Mouse (Mus musculus) heart, postnatal 4 days (tissue): ENCODE results near the gene Pate3. TPM values are rescaled to one million over a fixed set of nuclear protein-coding genes. Genes with fewer than 3 reads are reported as not detected.
"Not testable (repeated sequence)": the region's sequence is repeated elsewhere in the genome, so short reads cannot be mapped to it uniquely, and the experiment has no call there.

Source experiments
- DNase-seq: peaks from one replicate; pipeline ENCODE4 v3.0.0; 2021
- total RNA-seq, 2 experiments: library from RNA; stranded (reverse); gene quantifications; 2 replicates each; pipeline ENCODE4 v1.2.3; 2021

Gene Pate3
- not detected for total RNA-seq

GRCm38 (mm10) chr9:35648102-35648501, at the start of gene Pate3:
Gene Pate3 (minus strand): TSS chr9:35648202.
- no peak for DNase-seq

DNA sequence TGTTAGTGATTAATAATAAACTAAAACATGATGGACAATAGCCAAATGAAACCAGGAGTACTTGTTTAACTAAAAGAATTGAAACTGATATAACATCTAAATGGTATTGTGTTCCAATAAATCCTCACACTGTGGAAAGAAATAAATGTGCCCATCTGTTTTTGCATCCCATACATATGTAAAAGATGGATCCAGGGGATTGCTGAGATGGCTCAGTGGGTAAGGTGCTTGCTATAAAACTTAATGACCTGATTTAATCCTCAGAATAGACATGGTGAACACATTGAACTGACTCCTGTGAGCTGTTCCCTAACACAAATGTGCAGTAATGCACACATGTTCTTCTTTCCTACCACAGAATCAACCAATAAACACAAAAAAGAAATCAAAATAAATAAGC, 43.9 kb upstream of the Pate3 start:
- no peak for DNase-seq

DNA sequence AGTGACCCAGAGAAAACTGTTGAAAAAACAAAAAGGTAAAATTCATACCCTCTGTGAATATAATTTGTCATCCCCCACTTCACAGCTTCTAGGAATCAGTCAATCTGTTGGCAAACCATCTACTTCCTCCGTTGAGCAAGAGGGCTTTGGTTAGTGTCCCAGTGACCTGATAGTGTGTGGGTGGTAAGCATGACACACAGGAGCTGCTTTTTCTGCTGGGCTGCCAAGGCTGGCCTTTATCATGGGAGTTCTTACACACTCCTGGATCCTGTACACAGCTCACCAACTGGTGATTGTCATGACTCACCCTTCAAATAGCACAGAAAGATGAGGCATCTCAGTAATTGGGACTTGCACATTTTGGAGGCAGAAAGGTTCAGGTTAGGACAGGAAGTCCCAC, 39.0 kb upstream of the Pate3 start, which contains the start of gene Pate1:
TSS of gene Pate1 (minus strand) at position 378 of the 400 bp plus-strand sequence.
- DNase-seq = no peak

GRCm38 (mm10) chr9:35673557-35673956, 25.6 kb upstream of the Pate3 start:
- no peak for DNase-seq

- no peak for DNase-seq
Observed at GRCm38 (mm10) chr9:35632981-35633380, 15.0 kb downstream of the Pate3 start.

DNA sequence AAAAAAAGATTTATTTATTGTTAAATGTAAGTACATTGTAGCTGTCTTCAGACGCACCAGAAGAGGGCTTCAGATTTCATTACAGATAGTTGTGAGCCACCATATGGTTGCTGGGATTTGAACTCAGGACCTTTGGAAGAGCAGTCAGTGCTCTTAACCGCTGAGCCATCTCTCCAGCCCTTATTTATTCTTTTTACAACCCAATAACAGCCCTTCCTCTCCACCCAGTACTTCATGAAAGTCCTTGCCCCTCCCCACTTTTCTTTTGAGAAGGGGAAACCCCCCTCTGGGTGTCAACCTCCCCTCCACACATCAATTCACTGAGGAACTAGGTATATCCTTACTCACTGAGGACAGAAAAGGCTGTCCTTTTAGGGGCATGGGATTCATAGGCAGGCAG, 31.2 kb downstream of the Pate3 start:
- not testable (repeated sequence) for DNase-seq

DNA sequence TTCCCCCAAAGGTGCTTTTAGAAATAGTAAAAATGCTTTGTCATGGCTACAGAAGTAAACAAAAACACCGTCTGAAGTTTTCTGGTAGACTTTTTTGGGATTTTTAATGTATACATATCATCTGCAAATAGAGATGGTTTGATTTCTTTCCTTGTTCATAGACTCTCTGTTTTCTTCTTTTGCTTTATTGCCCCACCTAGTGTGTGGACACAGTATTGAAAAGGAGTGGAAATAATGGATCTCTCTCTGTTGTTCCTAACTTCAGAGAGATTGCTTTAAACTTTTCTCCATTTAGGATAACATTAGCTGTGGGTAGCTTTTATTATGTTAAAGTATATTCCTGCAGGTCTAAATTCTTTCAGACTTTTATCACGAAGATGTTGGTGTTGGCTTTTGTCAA, 34.0 kb downstream of the Pate3 start:
- DNase-seq = no peak

- DNase-seq = no peak
Observed at GRCm38 (mm10) chr9:35611841-35612240, 36.2 kb downstream of the Pate3 start, which contains the start of gene Pate4. Gene Pate4 (minus strand): TSS chr9:35611941.

DNA sequence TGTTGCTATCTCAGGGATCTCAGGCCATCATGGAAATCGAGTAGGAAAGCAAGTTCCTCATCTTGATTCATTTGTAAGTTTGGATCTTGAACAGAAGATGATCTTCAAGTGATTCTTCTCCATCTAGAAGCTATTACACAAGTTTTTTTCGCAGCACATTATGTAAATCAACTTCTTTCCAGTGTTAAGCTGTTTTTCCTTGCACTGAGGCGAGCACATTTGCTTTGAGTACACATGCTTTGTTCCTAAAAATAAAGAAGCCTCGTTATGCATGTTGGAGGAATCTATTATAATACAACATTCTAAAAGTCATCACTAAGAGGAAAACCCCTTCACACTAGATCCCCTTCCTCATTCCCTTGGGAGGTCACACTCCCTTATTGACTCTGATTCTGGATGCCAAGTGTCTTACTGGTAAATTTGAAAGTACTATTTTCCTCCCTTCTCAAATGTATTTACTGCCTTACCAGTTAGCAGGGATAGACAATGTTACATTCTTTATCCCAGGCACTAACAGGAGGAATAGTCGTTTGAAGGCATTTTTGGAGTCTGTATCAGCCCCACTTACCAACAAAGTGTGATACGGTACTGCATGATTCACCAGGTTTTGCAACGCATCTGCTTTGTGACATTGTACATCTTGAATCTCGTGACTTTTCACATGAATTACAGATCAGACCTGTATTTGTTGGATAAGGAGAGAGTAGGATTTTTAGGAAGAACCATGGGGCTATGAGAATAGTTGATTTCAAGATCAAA, 40.2 kb downstream of the Pate3 start:
- no peak for DNase-seq

Other genes with a start within 250 kb of the Pate3 start
- gene Cdon, start 227.1 kb downstream of the Pate3 start, total RNA-seq = 10 to 100 TPM; 30.0 to 33.3 TPM
- gene Gm1113, start 129.9 kb downstream of the Pate3 start, total RNA-seq = not detected
- gene Ddx25, start 89.7 kb downstream of the Pate3 start, total RNA-seq = under 1 TPM; 0.05 to 0.07 TPM
- 1 to 10 TPM; 8.9 to 9.3 TPM for gene Pus3, start 89.6 kb downstream of the Pate3 start, total RNA-seq
- under 1 TPM; 0.14 to 0.32 TPM for gene Pate2, start 77.9 kb downstream of the Pate3 start, total RNA-seq
- gene Hyls1, start 77.8 kb downstream of the Pate3 start, total RNA-seq = 1 to 10 TPM; 7.1 to 7.6 TPM
- not detected for gene Pate4, start 36.3 kb downstream of the Pate3 start, total RNA-seq
- not detected for gene Pate1, start 39.2 kb upstream of the Pate3 start, total RNA-seq
- gene Gm17677, start 92.8 kb upstream of the Pate3 start, total RNA-seq = not detected
- not detected for gene Gm17727, start 129.9 kb upstream of the Pate3 start, total RNA-seq
- gene Gm27235, start 141.9 kb upstream of the Pate3 start, total RNA-seq = not detected
- gene D730048I06Rik, start 141.9 kb upstream of the Pate3 start, total RNA-seq = not detected
- gene 9230110F15Rik, start 195.9 kb upstream of the Pate3 start, total RNA-seq = not detected